10 mouse cellular contexts compared by ENCODE assay signal in the genomic region with DNA sequence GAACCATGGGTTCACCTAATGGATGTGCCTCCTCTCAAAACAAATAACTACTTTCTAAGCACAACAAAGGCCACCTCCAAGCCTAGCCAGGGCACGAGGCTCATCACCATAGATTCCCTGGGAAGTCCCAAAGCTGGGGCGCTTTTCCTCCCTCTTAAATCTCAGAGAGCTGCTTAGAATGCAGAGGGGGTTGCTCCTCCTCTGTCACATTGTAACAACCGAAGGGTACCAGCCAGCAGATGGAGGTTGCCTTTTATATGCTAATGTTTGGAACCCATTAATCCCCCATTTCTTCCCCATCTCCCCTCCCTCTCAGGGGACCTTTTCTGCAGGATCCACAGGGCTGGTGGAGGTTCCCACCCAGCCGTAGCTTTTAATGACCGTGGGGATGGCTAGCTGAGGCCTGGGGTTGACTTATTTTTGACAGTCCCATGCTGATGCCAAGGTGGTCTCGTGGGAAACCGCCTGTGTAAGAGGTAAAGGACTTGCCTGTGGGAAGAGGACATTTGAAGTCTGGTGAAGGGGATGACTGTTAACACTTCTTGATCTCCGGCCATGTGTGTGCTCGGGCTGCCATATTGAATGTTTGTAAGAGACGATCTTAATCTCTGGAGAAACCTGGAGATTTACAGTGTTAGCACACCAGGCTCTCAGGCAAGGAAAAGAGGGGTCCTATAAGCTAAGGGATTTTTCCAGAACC.
DNase-seq lines count a peak whose midpoint lies in the region; ATAC-seq and TF ChIP-seq lines count a peak whose summit lies in the region.
"Had no signal": no experiment of that assay in that cellular context is flagged by ENCODE, and none has a peak within 500 bp of the region (broad histone marks: within the 10 kb centered on the region; RNA-seq: fewer than 3 reads in every experiment).

No protein-coding gene starts in this region.

- H3K4me2 ChIP-seq in kidney, postnatal 0 days (ENCODE audit: low read length): no peak overlapping the region
- H3K4me2 ChIP-seq in embryonic facial prominence, embryonic 14.5 days (ENCODE audit: low read depth, low read length): no peak overlapping the region
- H3K4me2 ChIP-seq in hindbrain, embryonic 16.5 days (ENCODE audit: low read length): no peak overlapping the region
- peak overlapping the region; percentile 1; the same call in 1 of the 2 replicates for H3K4me2 ChIP-seq in neural tube, embryonic 13.5 days
- no peak overlapping the region for H3K4me2 ChIP-seq in intestine, postnatal 0 days (replicated peaks; ENCODE audit: low read depth)

- intact Hi-C loops in gastrocnemius, postnatal 36 days (cut with DNase I): loop anchor here (5.0 kb wide), 2 partner anchors 45 to 125 kb away; no protein-coding TSS in a partner anchor

- 80% methylated on average over 10 of the region's 10 CpGs for WGBS in kidney, postnatal 0 days
- WGBS in embryonic facial prominence, embryonic 14.5 days: 62% methylated on average over 10 of the region's 10 CpGs
- WGBS in hindbrain, embryonic 16.5 days: 23% methylated on average over 10 of the region's 10 CpGs
- WGBS in neural tube, embryonic 13.5 days: 13% methylated on average over 10 of the region's 10 CpGs
- 89% methylated on average over 10 of the region's 10 CpGs for WGBS in intestine, postnatal 0 days

- no peaks in the 10 kb centered on the region for H3K27me3 ChIP-seq in kidney, postnatal 0 days (ENCODE audit: insufficient read depth, low read length)
- no peaks in the 10 kb centered on the region for H3K27me3 ChIP-seq in embryonic facial prominence, embryonic 14.5 days (replicated peaks; ENCODE audit: control insufficient read depth, insufficient read depth, low read length)
- no peaks in the 10 kb centered on the region for H3K27me3 ChIP-seq in hindbrain, embryonic 16.5 days (replicated peaks; ENCODE audit: control insufficient read depth, insufficient read depth, low read length)
- no peaks in the 10 kb centered on the region for H3K27me3 ChIP-seq in neural tube, embryonic 13.5 days
- H3K27me3 ChIP-seq in intestine, postnatal 0 days (replicated peaks; ENCODE audit: control insufficient read depth, insufficient read depth, low read length): no peaks in the 10 kb centered on the region
- H3K27me3 ChIP-seq: heart, embryonic 12.5 days had no signal

- no peak overlapping the region for H3K9ac ChIP-seq in kidney, postnatal 0 days (ENCODE audit: low read depth, low read length)
- H3K9ac ChIP-seq in embryonic facial prominence, embryonic 14.5 days (ENCODE audit: low read depth, low read length): no peak overlapping the region
- no peak overlapping the region for H3K9ac ChIP-seq in hindbrain, embryonic 16.5 days (ENCODE audit: low read depth, low read length)
- no peak overlapping the region for H3K9ac ChIP-seq in neural tube, embryonic 13.5 days
- no peak overlapping the region for H3K9ac ChIP-seq in intestine, postnatal 0 days (ENCODE audit: low read depth, low read length)
- H3K9ac ChIP-seq: heart, embryonic 12.5 days had no signal

- ATAC-seq in kidney, postnatal 0 days (replicated peaks; ENCODE audit: low FRiP score, low read depth): no peak
- ATAC-seq in embryonic facial prominence, embryonic 14.5 days (ENCODE audit: low read depth): no peak
- peak; percentile 87 for ATAC-seq in hindbrain, embryonic 16.5 days
- peak; percentile 89 for ATAC-seq in neural tube, embryonic 13.5 days (ENCODE audit: low read depth)
- ATAC-seq in intestine, postnatal 0 days: no peak

- no peak overlapping the region for H3K4me3 ChIP-seq in kidney, postnatal 0 days (replicated peaks; ENCODE audit: low read depth, low read length)
- H3K4me3 ChIP-seq in embryonic facial prominence, embryonic 14.5 days (ENCODE audit: low read depth, low read length): no peak overlapping the region
- no peak overlapping the region for H3K4me3 ChIP-seq in hindbrain, embryonic 16.5 days (ENCODE audit: low read length)
- H3K4me3 ChIP-seq in neural tube, embryonic 13.5 days: no peak overlapping the region
- H3K4me3 ChIP-seq in intestine, postnatal 0 days (ENCODE audit: low read depth, low read length): no peak overlapping the region
- H3K4me3 ChIP-seq: heart, embryonic 12.5 days had no signal

- DNase-seq in kidney, postnatal 0 days (ENCODE audit: low spot score): no peak
- no peak for DNase-seq in kidney, adult 18-20 months
- no peak for DNase-seq in embryonic facial prominence, embryonic 14.5 days (ENCODE audit: low spot score)
- DNase-seq in ovary, postnatal 10 days (ENCODE audit: low spot score): no peak
- DNase-seq in gastrocnemius, postnatal 36 days: no peak

- 0 out of 2 replicates have a peak, but pooled peaks cover 3% of the 10 kb centered on the region for H3K36me3 ChIP-seq in kidney, postnatal 0 days (ENCODE audit: insufficient read depth, low read length)
- H3K36me3 ChIP-seq in embryonic facial prominence, embryonic 14.5 days (ENCODE audit: control insufficient read depth, insufficient read depth, low read length): no peaks in the 10 kb centered on the region
- H3K36me3 ChIP-seq in hindbrain, embryonic 16.5 days (ENCODE audit: control insufficient read depth, insufficient read depth, low read length): no peaks in the 10 kb centered on the region
- no peaks in the 10 kb centered on the region for H3K36me3 ChIP-seq in neural tube, embryonic 13.5 days
- H3K36me3 ChIP-seq in intestine, postnatal 0 days (ENCODE audit: control insufficient read depth, insufficient read depth): 0 out of 2 replicates have a peak, but pooled peaks cover 4% of the 10 kb centered on the region
- H3K36me3 ChIP-seq: heart, embryonic 12.5 days had no signal

- peak overlapping the region; percentile 42; the same call in 1 of the 2 replicates for H3K27ac ChIP-seq in kidney, postnatal 0 days
- H3K27ac ChIP-seq in embryonic facial prominence, embryonic 14.5 days (replicated peaks; ENCODE audit: low read depth, low read length): peak overlapping the region; percentile 68
- peak overlapping the region; percentile 73 for H3K27ac ChIP-seq in hindbrain, embryonic 16.5 days (ENCODE audit: low read depth, low read length)
- peak overlapping the region; percentile 90 for H3K27ac ChIP-seq in neural tube, embryonic 13.5 days (replicated peaks)
- H3K27ac ChIP-seq in intestine, postnatal 0 days (ENCODE audit: low read depth, low read length): no peak overlapping the region
- H3K27ac ChIP-seq: stomach, postnatal 0 days had no signal

- H3K4me1 ChIP-seq in kidney, postnatal 0 days (replicated peaks; ENCODE audit: insufficient read depth, low read length): peaks cover 21% of the 10 kb centered on the region
- peaks cover 47% of the 10 kb centered on the region for H3K4me1 ChIP-seq in embryonic facial prominence, embryonic 14.5 days (ENCODE audit: control insufficient read depth, insufficient read depth, low read length)
- peaks cover 34% of the 10 kb centered on the region for H3K4me1 ChIP-seq in hindbrain, embryonic 16.5 days (ENCODE audit: control insufficient read depth, insufficient read depth, low read depth, low read length)
- H3K4me1 ChIP-seq in neural tube, embryonic 13.5 days (replicated peaks): peaks cover 54% of the 10 kb centered on the region
- H3K4me1 ChIP-seq in intestine, postnatal 0 days (replicated peaks; ENCODE audit: control insufficient read depth, insufficient read depth, low read length): no peaks in the 10 kb centered on the region

- TF ChIP-seq CTCF in kidney, postnatal 0 days (IDR thresholded peaks at IDR 0.05; ENCODE audit: low read depth): no peak
- no peak for TF ChIP-seq CTCF in intestine, postnatal 0 days (IDR thresholded peaks at IDR 0.05; ENCODE audit: low read depth)

- no peaks in the 10 kb centered on the region for H3K9me3 ChIP-seq in kidney, postnatal 0 days (replicated peaks; ENCODE audit: low read length)
- H3K9me3 ChIP-seq in embryonic facial prominence, embryonic 14.5 days (ENCODE audit: control insufficient read depth, low read length): no peaks in the 10 kb centered on the region
- H3K9me3 ChIP-seq in hindbrain, embryonic 16.5 days (ENCODE audit: control insufficient read depth, low read length): no peaks in the 10 kb centered on the region
- H3K9me3 ChIP-seq in neural tube, embryonic 13.5 days: no peaks in the 10 kb centered on the region
- no peaks in the 10 kb centered on the region for H3K9me3 ChIP-seq in intestine, postnatal 0 days (ENCODE audit: control insufficient read depth)
- H3K9me3 ChIP-seq: heart, embryonic 12.5 days had no signal

Comparison
In these comparisons a context has a peak if more than half of its experiments do, and no peak if none do; other contexts are left out.
1. ATAC-seq: peak in hindbrain, embryonic 16.5 days (single experiment) and neural tube, embryonic 13.5 days (single experiment); none in kidney, postnatal 0 days (single experiment), embryonic facial prominence, embryonic 14.5 days (single experiment) and intestine, postnatal 0 days (single experiment).